Mouse (Mus musculus): ENCODE measurements around the gene Tkfc. TPM values are rescaled to one million over a fixed set of nuclear protein-coding genes. Genes with fewer than 3 reads are reported as not detected.
"Not testable (repeated sequence)": the region's sequence is repeated elsewhere in the genome, so short reads cannot be mapped to it uniquely, and the experiment has no call there.

The Tkfc gene
- polyA plus RNA-seq, 2 experiments, result 15.4 to 24.1 TPM

DNA sequence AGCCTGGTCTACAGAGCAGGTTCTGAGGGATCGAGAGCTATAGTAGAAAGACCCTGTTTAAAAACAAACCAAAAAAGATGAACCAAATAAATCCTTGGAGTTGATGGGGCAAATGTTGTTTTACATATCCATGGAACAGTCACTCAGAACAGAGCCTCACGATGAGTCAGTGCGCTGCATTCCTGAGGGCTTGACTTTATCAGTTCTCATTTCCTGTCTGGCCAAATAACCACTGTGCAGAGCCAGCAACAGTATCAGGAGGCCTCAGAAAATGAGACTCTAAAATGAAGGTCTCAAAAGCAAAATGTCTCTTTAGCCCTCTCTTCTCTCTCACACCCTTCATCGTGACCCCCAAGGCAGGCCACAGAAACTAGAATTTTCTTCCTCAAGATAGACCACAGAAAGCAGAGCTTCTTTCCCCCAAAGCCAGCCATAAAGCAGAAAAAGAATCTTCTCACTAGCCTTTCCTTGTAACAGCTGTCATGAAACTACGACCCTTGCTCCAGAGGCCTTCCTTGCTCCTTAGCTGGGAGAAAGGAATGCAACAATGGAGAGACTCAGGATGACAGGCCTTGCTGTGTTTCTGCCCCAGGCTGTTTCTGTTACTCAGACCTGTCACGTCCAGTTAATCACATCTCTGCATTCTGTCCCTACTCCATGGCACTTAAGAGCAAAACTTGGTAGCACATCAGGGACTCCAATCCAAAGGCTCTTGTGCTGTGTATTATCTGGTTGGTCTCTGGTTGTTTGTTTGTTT is 43.7 kb downstream of the Tkfc start:
- Histone ChIP-seq H3K4me2 (replicated peaks; ENCODE audit: low read depth, low read length, severe bottlenecking) (no peak overlapping the region), H3K4me3 (replicated peaks; ENCODE audit: low read length) (no peak overlapping the region), H3K27ac (replicated peaks; ENCODE audit: low read depth, low read length) (0 out of 2 replicates have a peak overlapping the region, but pooled peaks have one; percentile 8), H3K4me1 (ENCODE audit: control insufficient read depth, insufficient read depth, low read length) (peaks cover under 1% of the 10 kb centered on the region), H3K9ac (ENCODE audit: low read depth, low read length, severe bottlenecking) (no peak overlapping the region), H3K36me3 (ENCODE audit: control insufficient read depth, insufficient read depth, low read length) (no peaks in the 10 kb centered on the region), H3K27me3 (ENCODE audit: control insufficient read depth, insufficient read depth, low read length) (no peaks in the 10 kb centered on the region), H3K9me3 (ENCODE audit: control insufficient read depth, low read length) (no peaks in the 10 kb centered on the region)
- whole genome bisulfite sequencing, result 51% methylated on average over 6 of the region's 6 CpGs
- DNase-seq (ENCODE audit: low spot score), result peak; percentile 45
- TF ChIP-seq POLR2A (IDR thresholded peaks at IDR 0.05; ENCODE audit: borderline replicate concordance, extremely low read depth, insufficient read depth, insufficient read length), result no peak
- ATAC-seq (ENCODE audit: low FRiP score, low read depth), result no peak

DNA sequence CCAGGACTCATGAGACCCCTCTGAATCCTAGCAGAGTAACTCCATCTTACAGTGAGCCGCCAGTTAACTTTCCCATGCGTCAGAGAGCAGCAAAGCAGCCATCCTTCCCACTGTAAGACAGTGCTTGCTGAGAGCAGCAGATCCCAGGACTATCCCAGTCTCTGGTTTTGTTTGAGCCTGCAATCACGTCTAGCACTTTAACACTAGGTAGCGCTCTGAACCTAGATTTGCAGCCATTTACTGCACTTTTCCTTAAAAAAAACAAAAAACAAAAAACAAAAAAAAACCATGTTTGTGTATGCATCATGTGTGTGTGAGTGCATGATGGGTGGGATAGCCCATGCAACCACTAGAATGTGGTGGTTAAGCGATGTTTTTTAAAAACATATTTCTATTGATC is 45.3 kb downstream of the Tkfc start:
- H3K36me3 ChIP-seq (ENCODE audit: control insufficient read depth, insufficient read depth, low read length), result no peaks in the 10 kb centered on the region
- ATAC-seq (ENCODE audit: low FRiP score, low read depth) (no peak), DNase-seq (ENCODE audit: low spot score) (peak; percentile 27)
- H3K9me3 ChIP-seq (ENCODE audit: control insufficient read depth, low read length), result no peaks in the 10 kb centered on the region
- TF ChIP-seq POLR2A (IDR thresholded peaks at IDR 0.05; ENCODE audit: borderline replicate concordance, extremely low read depth, insufficient read depth, insufficient read length), result no peak
- peaks cover 10% of the 10 kb centered on the region for H3K4me1 ChIP-seq (ENCODE audit: control insufficient read depth, insufficient read depth, low read length)
- no peak overlapping the region for H3K9ac ChIP-seq (ENCODE audit: low read depth, low read length, severe bottlenecking)
- WGBS, result 34% methylated on average over 5 of the region's 5 CpGs
- H3K27me3 ChIP-seq (ENCODE audit: control insufficient read depth, insufficient read depth, low read length), result no peaks in the 10 kb centered on the region
- H3K4me2 ChIP-seq (replicated peaks; ENCODE audit: low read depth, low read length, severe bottlenecking), result no peak overlapping the region
- no peak overlapping the region for H3K27ac ChIP-seq (replicated peaks; ENCODE audit: low read depth, low read length)
- no peak overlapping the region for H3K4me3 ChIP-seq (replicated peaks; ENCODE audit: low read length)

DNA sequence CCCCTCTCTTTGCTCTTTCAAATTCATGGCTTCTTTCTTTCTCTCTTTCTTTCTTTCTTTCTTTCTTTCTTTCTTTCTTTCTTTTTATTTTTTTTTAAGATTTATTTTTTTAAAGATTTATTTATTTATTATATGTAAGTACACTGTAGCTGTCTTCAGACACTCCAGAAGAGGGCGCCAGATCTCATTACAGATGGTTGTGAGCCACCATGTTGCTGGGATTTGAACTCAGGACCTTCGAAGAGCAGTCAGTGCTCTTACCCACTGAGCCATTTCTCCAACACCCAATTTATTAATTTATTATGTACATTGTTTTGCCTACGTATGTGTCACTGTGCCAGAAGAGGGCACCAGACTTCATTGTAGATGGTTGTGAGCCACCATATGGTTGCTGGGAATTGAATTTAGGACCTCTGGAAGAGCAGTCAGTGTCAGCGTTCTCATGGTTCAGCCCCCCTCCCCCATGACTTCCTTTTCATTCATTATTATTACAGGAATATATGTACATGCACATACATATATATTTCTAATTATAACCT is 47.5 kb downstream of the Tkfc start:
- DNase-seq (ENCODE audit: low spot score); H3K4me3 ChIP-seq (replicated peaks; ENCODE audit: low read length); H3K27ac ChIP-seq (replicated peaks; ENCODE audit: low read depth, low read length); ATAC-seq (ENCODE audit: low FRiP score, low read depth); H3K27me3 ChIP-seq (ENCODE audit: control insufficient read depth, insufficient read depth, low read length); H3K4me2 ChIP-seq (replicated peaks; ENCODE audit: low read depth, low read length, severe bottlenecking); H3K9me3 ChIP-seq (ENCODE audit: control insufficient read depth, low read length); H3K9ac ChIP-seq (ENCODE audit: low read depth, low read length, severe bottlenecking); H3K36me3 ChIP-seq (ENCODE audit: control insufficient read depth, insufficient read depth, low read length): not testable (repeated sequence)
- whole genome bisulfite sequencing, result 70% methylated on average over 4 of the region's 4 CpGs
- H3K4me1 ChIP-seq (ENCODE audit: control insufficient read depth, insufficient read depth, low read length), result peaks cover 15% of the 10 kb centered on the region

DNA sequence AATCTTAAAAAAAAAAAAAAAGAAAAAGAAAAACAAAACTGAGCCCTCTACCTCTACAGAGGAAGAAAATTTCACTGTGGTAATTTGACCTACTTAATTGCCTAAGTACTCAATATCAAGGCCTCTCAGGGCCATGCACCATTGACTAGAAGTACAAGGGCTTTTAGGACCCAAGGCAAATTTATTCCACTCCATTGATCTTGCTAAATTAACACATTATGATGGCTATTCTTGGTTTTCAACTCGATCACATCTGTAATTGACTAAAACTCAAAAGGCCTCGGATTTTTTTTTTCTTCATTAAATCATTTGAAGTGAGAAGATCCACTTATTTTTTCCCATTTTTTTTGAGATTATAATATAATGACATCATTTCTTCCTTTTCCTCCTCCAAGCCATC is 48.0 kb downstream of the Tkfc start:
- Histone ChIP-seq H3K4me3 (replicated peaks; ENCODE audit: low read length) (no peak overlapping the region), H3K27ac (replicated peaks; ENCODE audit: low read depth, low read length) (no peak overlapping the region), H3K4me2 (replicated peaks; ENCODE audit: low read depth, low read length, severe bottlenecking) (no peak overlapping the region), H3K36me3 (ENCODE audit: control insufficient read depth, insufficient read depth, low read length) (0 out of 2 replicates have a peak, but pooled peaks cover 5% of the 10 kb centered on the region), H3K9ac (ENCODE audit: low read depth, low read length, severe bottlenecking) (no peak overlapping the region), H3K9me3 (ENCODE audit: control insufficient read depth, low read length) (no peaks in the 10 kb centered on the region), H3K27me3 (ENCODE audit: control insufficient read depth, insufficient read depth, low read length) (no peaks in the 10 kb centered on the region), H3K4me1 (ENCODE audit: control insufficient read depth, insufficient read depth, low read length) (peaks cover 15% of the 10 kb centered on the region)
- DNase-seq (ENCODE audit: low spot score) (no peak), ATAC-seq (ENCODE audit: low FRiP score, low read depth) (no peak)
- no peak for TF ChIP-seq POLR2A (IDR thresholded peaks at IDR 0.05; ENCODE audit: borderline replicate concordance, extremely low read depth, insufficient read depth, insufficient read length)
- WGBS, result 78% methylated on average over 2 of the region's 2 CpGs

DNA sequence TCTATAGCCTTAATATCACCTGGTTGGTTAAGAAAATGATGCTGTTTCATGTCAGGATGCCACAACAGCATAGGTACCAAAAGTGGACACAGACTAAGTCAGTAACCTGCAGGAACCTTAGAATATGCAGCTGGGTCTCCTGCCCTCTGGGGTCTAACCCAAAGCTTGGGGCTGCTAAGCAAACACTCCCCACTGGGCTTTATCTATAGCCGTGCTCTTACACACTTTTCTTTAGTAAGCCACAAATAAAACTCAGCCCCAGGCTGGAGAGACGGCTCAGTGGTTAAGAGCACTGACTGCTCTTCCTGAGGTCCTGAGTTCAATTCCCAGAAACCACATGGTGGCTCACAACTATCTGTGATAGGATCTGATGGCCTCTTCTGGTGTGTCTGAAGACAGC is 48.5 kb downstream of the Tkfc start:
- H3K4me1 ChIP-seq (ENCODE audit: control insufficient read depth, insufficient read depth, low read length), result peaks cover 15% of the 10 kb centered on the region
- H3K4me2 ChIP-seq (replicated peaks; ENCODE audit: low read depth, low read length, severe bottlenecking), result no peak overlapping the region
- ATAC-seq (ENCODE audit: low FRiP score, low read depth) (no peak), DNase-seq (ENCODE audit: low spot score) (no peak)
- no peak overlapping the region for H3K9ac ChIP-seq (ENCODE audit: low read depth, low read length, severe bottlenecking)
- 66% methylated on average over 2 of the region's 2 CpGs for WGBS
- no peak overlapping the region for H3K4me3 ChIP-seq (replicated peaks; ENCODE audit: low read length)
- H3K9me3 ChIP-seq (ENCODE audit: control insufficient read depth, low read length), result no peaks in the 10 kb centered on the region
- H3K27ac ChIP-seq (replicated peaks; ENCODE audit: low read depth, low read length), result no peak overlapping the region
- H3K27me3 ChIP-seq (ENCODE audit: control insufficient read depth, insufficient read depth, low read length), result no peaks in the 10 kb centered on the region
- TF ChIP-seq POLR2A (IDR thresholded peaks at IDR 0.05; ENCODE audit: borderline replicate concordance, extremely low read depth, insufficient read depth, insufficient read length), result no peak
- 0 out of 2 replicates have a peak, but pooled peaks cover 8% of the 10 kb centered on the region for H3K36me3 ChIP-seq (ENCODE audit: control insufficient read depth, insufficient read depth, low read length)

All from limb, embryonic 14.5 days (tissue).